Mouse (Mus musculus) heart, embryonic 12.5 days (tissue): Measurements from ENCODE around the gene Ung. TPM values are rescaled to one million over a fixed set of nuclear protein-coding genes. Genes with fewer than 3 reads are reported as not detected.

Source experiments
- ATAC-seq: fragments of 200-750 bp; cut with Nextera tagmentation; 2 replicates; pipeline ENCODE4 v1.8.0; 2017; ENCODE audit warnings: moderate TSS enrichment, moderate library complexity; ENCODE audit not compliant: insufficient number of reproducible peaks, low FRiP score
- H3K27ac ChIP-seq: fragments of 300-500 bp; sonication (generic); 2 replicates; pipeline ENCODE4 v1.5.1; 2016; ENCODE audit warnings: mild to moderate bottlenecking, moderate library complexity; ENCODE audit not compliant: poor library complexity, severe bottlenecking
- H3K27me3 ChIP-seq: fragments of 300-500 bp; sonication (generic); replicated peaks from 2 replicates; pipeline ENCODE4 v1.6.1; 2016; ENCODE audit warnings: mild to moderate bottlenecking, moderate library complexity
- H3K36me3 ChIP-seq: fragments of 300-500 bp; sonication (generic); 2 replicates; pipeline ENCODE4 v1.6.1; 2016; ENCODE audit warnings: mild to moderate bottlenecking, moderate library complexity
- H3K4me1 ChIP-seq: fragments of 300-500 bp; sonication (generic); replicated peaks from 2 replicates; pipeline ENCODE4 v1.6.1; 2016; ENCODE audit warnings: mild to moderate bottlenecking
- H3K4me2 ChIP-seq: fragments of 300-500 bp; sonication (generic); 2 replicates; pipeline ENCODE4 v1.6.1; 2016; ENCODE audit warnings: mild to moderate bottlenecking, moderate library complexity
- H3K4me3 ChIP-seq: fragments of 300-500 bp; sonication (generic); 2 replicates; pipeline ENCODE4 v1.5.1; 2016; ENCODE audit warnings: mild to moderate bottlenecking
- H3K9ac ChIP-seq: fragments of 300-500 bp; sonication (generic); 2 replicates; pipeline ENCODE4 v1.6.1; 2016; ENCODE audit warnings: mild to moderate bottlenecking, moderate library complexity
- H3K9me3 ChIP-seq: fragments of 300-500 bp; sonication (generic); replicated peaks from 2 replicates; pipeline ENCODE4 v1.6.1; 2016; ENCODE audit warnings: mild to moderate bottlenecking, moderate library complexity
- WGBS: fragments of 180-500 bp; shearing (Covaris S2); methylation state at CpG from one replicate; pipeline ENCODE4 v1.1.7; 2016; 5-methylcytosine and 5-hydroxymethylcytosine counted together
- polyA plus RNA-seq: library from polyadenylated mRNA; unstranded; fragments of >200 nt; fragmentation: Nextera tagmentation; extraction: Ambion mirVana; gene quantifications from 2 replicates; pipeline ENCODE4 v1.2.1, GENCODE M21; 2016

The Ung gene
- polyA plus RNA-seq, 1 experiment from 2014 or later = 60.6 TPM

DNA sequence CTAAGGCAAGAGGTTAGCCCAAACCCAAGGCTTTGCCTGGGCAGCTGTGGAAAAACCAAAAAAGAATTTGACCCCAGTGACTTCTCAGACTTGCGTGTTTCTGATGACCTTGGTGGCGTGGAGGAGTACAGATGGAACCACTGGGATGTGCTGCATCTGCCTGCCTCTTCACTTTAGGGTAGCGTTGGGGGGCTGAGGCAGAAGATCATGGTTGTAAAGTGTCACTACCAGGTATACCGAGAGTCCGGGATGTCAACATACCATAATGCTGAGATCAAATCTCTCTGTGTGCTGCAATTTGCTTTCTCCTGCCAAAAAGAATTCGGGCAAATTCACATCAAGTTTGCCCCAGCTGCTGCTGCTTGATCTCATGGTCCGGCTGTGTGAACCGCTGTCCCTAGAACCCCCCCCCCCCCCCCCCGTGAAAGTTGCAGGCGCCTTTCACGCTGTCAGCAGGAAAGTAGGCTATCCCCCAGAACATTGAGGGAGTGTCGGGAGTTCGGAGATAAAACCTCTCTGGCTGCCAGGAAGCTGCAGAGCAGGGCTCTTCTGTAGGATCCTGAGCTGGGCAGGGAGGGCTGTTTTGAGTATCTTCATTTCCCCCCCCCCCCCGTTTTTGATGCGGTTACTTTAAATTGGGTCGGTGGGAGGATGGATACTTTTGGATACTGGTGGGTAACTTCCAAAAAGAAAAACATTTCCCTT, 43.8 kb downstream of the Ung start:
- Histone ChIP-seq H3K4me1 (peaks cover 30% of the 10 kb centered on the region), H3K4me3 (peak overlapping the region; percentile 20; the same call in 1 of the 2 replicates), H3K27ac (peak overlapping the region; percentile 85), H3K4me2 (peak overlapping the region; percentile 52), H3K27me3 (no peaks in the 10 kb centered on the region), H3K9me3 (no peaks in the 10 kb centered on the region), H3K9ac (peak overlapping the region; percentile 16; the same call in 1 of the 2 replicates), H3K36me3 (no peaks in the 10 kb centered on the region)
- ATAC-seq = no peak
- WGBS = 12% methylated on average over 16 of the region's 16 CpGs

GRCm38 (mm10) chr5:114174639-114175038, 44.5 kb downstream of the Ung start:
- Histone ChIP-seq H3K27ac (peak overlapping the region; percentile 85), H3K4me1 (peaks cover 30% of the 10 kb centered on the region), H3K9ac (no peak overlapping the region), H3K27me3 (no peaks in the 10 kb centered on the region), H3K4me3 (peak overlapping the region; percentile 20; the same call in 1 of the 2 replicates), H3K4me2 (peak overlapping the region; percentile 52), H3K9me3 (no peaks in the 10 kb centered on the region), H3K36me3 (no peaks in the 10 kb centered on the region)
- WGBS = 15% methylated on average over 16 of the region's 16 CpGs
- ATAC-seq = no peak

DNA sequence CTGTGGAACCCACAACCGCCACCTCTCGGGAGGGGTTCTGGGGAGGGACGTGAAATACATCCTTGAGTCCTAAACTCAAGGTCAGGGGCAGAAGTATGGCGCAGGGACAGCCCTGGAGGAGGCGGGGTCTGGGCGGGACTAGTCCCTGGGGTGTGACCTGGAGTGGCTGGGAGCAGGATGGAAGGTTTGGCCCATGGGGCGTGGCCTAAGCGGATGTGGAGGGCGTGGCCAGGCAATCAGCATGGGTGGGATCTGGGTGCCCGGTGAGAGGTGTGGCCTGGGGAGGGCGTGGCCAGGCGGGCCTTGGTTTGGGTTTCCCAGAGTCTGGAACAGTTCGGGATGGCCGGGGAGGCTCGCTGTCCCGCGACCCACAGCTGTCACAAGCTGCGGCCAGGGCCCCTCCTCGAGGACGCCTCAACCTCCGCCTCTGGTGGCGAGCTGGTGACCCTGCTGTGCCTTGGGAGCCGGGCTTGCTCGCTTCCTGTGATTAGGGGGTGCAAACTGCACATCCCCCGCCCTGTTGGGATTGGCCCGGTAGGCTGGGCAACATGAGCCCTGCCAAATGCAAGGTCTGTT, 45.5 kb downstream of the Ung start:
- peak; percentile 96 for ATAC-seq
- WGBS = under 1% methylated on average over 26 of the region's 26 CpGs
- H3K9ac ChIP-seq = peak overlapping the region; percentile 70
- peak overlapping the region; percentile 76 for H3K4me2 ChIP-seq
- no peaks in the 10 kb centered on the region for H3K9me3 ChIP-seq
- H3K4me3 ChIP-seq = peak overlapping the region; percentile 51
- H3K36me3 ChIP-seq = no peaks in the 10 kb centered on the region
- H3K27me3 ChIP-seq = no peaks in the 10 kb centered on the region
- peaks cover 30% of the 10 kb centered on the region for H3K4me1 ChIP-seq
- H3K27ac ChIP-seq = peak overlapping the region; percentile 85

DNA sequence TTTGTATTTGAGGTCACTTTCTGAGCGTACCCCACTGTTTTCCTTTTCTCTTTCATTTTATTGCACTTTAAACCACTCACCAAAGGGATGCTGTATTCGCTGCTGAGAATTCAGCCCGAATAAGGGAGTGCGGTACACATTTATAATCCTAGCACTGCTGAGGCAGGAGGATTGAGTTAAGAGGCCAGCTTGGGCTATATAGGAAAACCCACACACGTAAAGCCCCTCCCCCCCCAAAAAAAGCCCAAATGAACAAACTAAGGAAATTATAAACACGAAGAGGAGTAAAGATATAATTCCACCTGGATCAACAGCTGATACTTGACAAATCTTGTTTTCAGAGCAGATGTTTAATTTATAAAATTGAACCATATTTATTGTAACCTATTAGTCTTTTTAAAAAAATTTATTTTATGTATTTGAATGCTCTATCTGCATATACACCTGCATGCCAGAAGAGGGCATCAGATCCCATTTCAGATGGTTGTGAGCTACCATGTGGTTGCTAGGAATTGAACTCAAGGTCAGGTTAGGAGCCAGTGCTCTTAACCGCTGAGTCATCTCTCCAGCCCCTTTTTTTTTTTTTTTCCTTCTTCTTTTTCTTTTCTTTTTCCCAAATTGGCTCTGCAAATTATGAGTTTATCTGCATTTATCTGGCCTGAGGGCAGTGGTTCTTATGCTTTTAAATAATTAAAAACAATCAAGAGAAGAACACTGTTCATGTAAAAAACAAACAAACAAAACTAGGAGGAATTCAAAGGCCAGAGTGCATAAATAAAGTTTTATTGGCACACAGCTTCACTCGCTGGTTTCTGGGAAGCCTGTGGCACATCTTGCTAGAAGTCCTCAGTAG, 46.6 kb downstream of the Ung start:
- peak overlapping the region; percentile 76 for H3K4me2 ChIP-seq
- no peaks in the 10 kb centered on the region for H3K36me3 ChIP-seq
- H3K9me3 ChIP-seq = no peaks in the 10 kb centered on the region
- H3K9ac ChIP-seq = peak overlapping the region; percentile 70
- peaks cover 30% of the 10 kb centered on the region for H3K4me1 ChIP-seq
- WGBS = 62% methylated on average over 8 of the region's 8 CpGs
- H3K27ac ChIP-seq = no peak overlapping the region
- ATAC-seq = no peak
- H3K4me3 ChIP-seq = peak overlapping the region; percentile 51
- no peaks in the 10 kb centered on the region for H3K27me3 ChIP-seq

DNA sequence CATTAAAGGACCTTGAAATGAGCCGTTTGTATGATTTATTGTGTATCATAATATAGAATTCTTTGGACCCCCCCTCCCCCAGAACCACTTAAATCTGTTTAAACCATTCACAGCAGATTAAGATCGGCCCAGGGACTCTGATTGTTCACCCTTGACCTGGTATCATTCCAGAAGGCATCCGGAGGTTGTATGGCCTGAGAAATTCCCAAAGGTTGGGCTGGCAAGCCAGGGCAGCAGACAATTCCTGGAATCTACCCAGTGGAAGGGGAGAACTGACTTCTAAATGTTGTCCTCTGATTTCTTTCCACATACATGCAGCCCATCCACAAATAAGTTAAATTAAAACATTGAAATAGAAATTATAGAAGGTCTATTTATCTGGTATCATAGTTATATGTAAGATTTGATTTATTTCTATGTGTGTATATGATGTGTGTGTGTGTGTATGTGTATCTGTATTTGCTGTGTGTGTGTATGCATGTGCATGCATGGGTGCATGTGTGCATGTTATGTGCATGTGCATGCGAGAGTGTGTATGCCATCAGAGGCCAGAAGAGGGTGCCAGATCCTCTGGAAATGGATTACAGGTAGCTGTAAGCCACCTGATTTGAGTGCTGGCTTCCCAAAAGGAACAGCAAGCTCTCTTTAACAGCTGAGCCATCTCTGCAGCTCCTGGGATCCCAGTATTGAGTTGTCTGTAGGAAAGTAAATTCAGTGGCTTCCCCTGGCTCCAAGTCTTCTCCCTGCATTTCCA, 48.0 kb downstream of the Ung start:
- no peak for ATAC-seq

DNA sequence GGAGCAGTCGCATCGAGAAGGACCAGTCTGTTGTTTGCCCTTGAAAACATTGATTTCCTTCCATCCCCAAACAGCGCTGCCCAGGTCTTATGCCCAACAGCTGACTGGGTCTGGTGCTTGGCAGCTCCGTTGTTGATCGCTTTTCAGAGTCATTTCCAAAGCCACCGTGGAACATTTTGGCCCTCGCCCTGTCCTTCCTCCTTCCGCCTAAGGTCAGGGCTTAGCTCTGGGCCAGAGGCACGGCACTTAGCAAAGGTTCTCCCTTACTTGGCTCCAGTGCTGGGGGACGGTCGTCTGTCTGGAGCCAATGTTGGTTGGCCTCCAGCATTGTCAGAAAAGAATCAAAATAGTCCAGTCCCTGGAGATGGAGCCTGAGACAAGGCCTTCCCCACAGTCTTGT, 49.4 kb downstream of the Ung start:
- no peak overlapping the region for H3K27ac ChIP-seq
- ATAC-seq = no peak

More for the DNA sequence above, 48.0 kb downstream of the Ung start:
- WGBS = 87% methylated on average over 4 of the region's 4 CpGs
- Histone ChIP-seq H3K4me2 (no peak overlapping the region), H3K36me3 (no peaks in the 10 kb centered on the region), H3K9me3 (no peaks in the 10 kb centered on the region), H3K4me1 (peaks cover 21% of the 10 kb centered on the region), H3K27me3 (no peaks in the 10 kb centered on the region), H3K27ac (no peak overlapping the region), H3K9ac (no peak overlapping the region), H3K4me3 (no peak overlapping the region)

DNA sequence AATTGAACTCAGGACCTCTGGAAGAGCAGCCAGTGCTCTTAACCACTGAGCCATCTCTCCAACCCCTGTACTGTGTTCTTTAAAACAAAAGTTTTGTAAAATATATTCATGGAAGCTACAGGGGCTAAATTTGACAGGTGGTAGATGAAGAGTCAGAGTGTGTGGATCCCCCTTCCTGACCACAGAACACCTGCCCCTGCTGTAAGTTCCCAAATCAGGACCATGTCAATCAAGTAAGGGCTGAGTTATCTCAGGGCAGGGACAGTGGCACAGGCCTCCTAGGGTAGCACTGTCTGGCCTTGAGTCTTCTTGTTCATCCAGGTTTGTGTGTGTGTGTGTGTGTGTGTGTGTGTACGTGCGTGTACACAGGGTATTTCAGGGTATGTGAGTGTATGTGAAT, 53.3 kb downstream of the Ung start:
- Histone ChIP-seq H3K4me3 (no peak overlapping the region), H3K4me1 (peaks cover 11% of the 10 kb centered on the region), H3K4me2 (no peak overlapping the region), H3K9ac (no peak overlapping the region; the same call in 1 of the 2 replicates), H3K9me3 (no peaks in the 10 kb centered on the region), H3K36me3 (peaks cover 14% of the 10 kb centered on the region), H3K27ac (no peak overlapping the region), H3K27me3 (no peaks in the 10 kb centered on the region)
- 87% methylated on average over 2 of the region's 2 CpGs for WGBS
- no peak for ATAC-seq

More for the DNA sequence above, 49.4 kb downstream of the Ung start:
- peaks cover 12% of the 10 kb centered on the region for H3K4me1 ChIP-seq
- H3K4me3 ChIP-seq = no peak overlapping the region
- no peaks in the 10 kb centered on the region for H3K9me3 ChIP-seq
- H3K4me2 ChIP-seq = no peak overlapping the region
- WGBS = 78% methylated on average over 11 of the region's 11 CpGs
- H3K36me3 ChIP-seq = no peaks in the 10 kb centered on the region
- H3K27me3 ChIP-seq = no peaks in the 10 kb centered on the region
- H3K9ac ChIP-seq = no peak overlapping the region

DNA sequence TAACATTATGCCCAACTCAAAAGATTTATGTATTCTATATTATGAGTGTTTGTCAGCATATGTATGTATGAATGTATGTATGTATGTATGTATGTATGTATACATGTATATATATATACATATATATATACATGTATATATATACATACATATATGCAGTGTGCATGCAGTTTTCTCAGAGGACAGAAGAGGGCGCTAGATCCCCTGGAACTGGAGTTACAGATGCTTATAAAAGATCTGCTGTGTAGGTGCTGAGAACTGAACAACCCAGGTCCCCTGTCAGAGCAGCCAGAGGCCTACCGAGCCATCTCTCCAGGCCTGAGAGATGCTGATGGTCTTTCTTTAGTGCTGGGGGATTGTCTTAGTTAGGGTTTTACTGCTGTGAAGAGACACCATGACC, 56.9 kb downstream of the Ung start:
- Histone ChIP-seq H3K4me3 (no peak overlapping the region), H3K9ac (no peak overlapping the region), H3K4me1 (peaks cover 11% of the 10 kb centered on the region), H3K27me3 (no peaks in the 10 kb centered on the region), H3K27ac (no peak overlapping the region), H3K4me2 (no peak overlapping the region), H3K36me3 (peaks cover 47% of the 10 kb centered on the region), H3K9me3 (no peaks in the 10 kb centered on the region)
- ATAC-seq = no peak
- WGBS = 63% methylated on average over 2 of the region's 2 CpGs
